Mouse (Mus musculus) fat pad, adult 2 months (tissue): Measurements from ENCODE around the gene Mysm1.

Experiments used
- DNase-seq: peaks from one replicate; pipeline ENCODE4 v3.0.0-alpha.2; 2011; ENCODE audit warnings: low read depth, low spot score; ENCODE audit errors: extremely low read depth

Gene Mysm1

GRCm38 (mm10) chr4:94978590-94979499, at the start of gene Mysm1:
Gene Mysm1 (minus strand): TSS chr4:94979100.
- DNase-seq: peak; percentile 5

- DNase-seq: no peak
Measured at GRCm38 (mm10) chr4:95025847-95026600, 47.1 kb upstream of the Mysm1 start.

GRCm38 (mm10) chr4:95023350-95023953, 44.6 kb upstream of the Mysm1 start:
- DNase-seq: no peak

GRCm38 (mm10) chr4:95021649-95022637, 43.0 kb upstream of the Mysm1 start:
- DNase-seq: no peak

DNA sequence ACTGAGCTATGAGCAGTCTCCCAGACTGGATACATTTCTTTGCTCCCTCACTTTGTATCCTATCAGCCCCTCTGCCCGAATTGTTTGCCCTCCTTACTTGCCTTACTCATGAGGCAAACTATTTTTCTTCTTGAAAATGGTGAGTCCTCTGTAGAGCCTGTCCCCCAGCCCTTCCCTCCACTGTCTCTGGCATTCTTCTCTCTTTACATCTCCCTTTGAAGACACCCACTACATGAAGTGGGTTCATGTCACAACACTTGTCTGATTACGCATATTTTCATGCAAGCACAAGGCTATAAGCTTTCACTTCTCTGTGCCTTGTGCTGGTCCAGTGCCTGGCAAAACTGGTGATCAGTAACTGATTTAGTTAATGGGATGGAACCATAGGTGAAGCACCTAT, 41.3 kb upstream of the Mysm1 start:
- no peak for DNase-seq

DNA sequence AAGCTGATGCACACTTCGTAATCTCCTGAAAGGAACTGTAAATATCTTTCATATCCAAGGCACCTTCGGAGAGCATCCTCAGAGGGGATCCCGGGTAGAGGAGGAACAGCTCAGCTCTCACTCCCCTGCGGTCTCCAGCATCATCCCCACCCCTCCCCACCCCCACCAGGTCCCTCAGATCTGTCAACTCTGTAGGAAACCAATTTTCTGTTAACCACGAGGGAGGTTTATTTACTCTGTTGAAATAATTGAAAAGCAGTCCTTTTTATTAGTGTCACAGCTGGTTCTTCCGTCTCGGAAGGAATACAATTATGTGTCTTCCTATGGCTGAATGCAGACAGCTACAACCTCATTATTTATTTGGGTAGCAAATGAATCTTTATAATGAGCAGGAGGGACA, 39.3 kb upstream of the Mysm1 start:
- no peak for DNase-seq

DNA sequence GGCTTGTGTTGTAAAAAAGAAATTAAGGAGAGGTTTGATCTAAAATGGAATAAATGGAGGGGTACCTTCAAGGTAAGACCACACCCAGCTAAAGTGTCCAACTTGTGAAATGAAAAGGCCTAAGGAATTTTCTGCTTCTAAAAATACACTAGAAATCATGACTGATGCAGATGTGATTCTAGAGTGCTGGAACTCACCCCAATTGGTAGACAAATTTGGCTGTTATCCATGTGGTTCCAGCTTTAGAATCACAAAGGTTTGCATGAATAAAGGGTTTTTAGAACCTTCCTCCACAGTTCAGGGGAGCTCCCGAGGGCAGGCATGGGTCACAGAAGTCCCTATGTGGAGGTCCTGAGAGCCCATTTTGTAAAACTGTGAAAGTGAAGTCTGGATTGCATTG, 33.8 kb upstream of the Mysm1 start:
- no peak for DNase-seq

DNA sequence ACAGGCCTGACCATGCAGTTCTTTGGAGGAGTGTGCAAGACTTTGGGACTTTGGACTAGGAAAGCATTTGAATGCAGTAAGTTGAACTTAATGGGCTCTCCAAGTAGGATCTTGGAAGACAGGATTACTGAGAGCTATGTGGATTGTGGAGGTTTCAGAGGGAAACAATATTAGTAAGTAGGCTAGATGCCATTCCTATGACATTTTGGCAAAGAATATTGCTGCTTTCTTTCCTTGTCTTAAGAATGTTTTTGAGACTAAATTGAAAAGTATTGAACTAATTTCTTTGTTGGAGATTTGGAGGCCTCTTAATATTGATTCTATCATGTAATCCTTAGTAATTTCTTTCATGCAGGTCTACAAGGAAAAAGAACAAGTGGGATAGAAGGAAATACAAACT, 33.4 kb upstream of the Mysm1 start:
- no peak for DNase-seq

DNA sequence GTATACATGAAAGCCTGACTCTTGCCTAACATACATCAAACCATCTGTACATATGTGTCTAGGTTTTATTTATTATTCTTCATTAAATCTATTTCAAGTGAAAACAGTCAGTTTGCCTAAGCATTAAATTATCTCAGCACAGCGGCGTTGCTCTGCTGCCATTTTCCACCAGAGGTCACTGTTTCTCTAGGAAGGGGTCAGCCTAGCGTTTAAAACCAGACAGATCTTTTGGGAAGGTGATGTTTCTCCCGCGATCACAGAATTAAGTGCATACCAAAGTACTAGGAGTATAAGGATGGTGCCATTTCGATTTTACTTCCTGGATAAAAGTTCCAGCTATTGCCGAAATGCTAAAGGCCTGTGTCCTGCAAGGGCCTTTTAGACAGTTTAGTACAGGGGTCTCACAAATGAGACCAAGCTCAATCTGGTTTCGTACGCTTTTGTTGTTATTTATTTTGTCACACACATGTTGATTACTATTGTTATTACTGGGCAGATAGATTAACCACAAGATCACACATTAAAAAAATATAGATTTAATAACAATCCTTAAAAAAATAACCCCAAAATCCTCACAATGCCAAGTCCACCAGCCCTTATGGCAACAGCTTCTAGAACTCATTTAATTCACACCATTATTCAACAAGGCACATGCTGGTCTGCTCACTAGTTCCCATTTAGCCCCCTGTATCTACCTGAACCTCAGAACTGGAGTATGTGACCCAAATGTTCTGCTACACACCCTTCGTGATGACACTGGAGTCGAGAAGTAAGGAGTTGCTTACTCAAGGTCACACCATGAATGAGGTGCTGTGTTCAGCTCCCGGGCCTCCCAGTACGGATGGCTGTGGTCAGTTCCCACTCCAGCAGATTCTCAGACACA, 29.5 kb upstream of the Mysm1 start:
- DNase-seq: no peak

DNA sequence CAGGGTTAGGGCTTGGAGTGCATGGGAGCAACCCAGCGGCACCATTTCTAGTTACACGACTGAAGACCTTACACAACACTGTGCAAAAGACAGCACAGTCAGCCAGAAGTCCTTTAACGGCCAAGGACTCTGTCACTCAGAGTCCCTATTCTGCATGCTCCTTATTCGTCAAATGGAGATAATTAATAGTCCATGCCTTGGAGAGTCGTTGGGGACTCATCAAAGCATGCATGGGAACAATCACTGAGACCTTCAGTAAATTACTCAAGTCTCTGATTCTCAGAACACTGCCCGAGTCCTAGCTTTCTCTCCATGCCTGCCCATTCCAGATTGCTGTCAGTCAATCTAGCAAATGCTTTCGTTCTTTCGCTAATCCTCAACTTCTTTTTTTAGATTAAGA, 28.9 kb upstream of the Mysm1 start:
- no peak for DNase-seq

GRCm38 (mm10) chr4:95005251-95005830, 26.4 kb upstream of the Mysm1 start:
- DNase-seq: no peak

DNA sequence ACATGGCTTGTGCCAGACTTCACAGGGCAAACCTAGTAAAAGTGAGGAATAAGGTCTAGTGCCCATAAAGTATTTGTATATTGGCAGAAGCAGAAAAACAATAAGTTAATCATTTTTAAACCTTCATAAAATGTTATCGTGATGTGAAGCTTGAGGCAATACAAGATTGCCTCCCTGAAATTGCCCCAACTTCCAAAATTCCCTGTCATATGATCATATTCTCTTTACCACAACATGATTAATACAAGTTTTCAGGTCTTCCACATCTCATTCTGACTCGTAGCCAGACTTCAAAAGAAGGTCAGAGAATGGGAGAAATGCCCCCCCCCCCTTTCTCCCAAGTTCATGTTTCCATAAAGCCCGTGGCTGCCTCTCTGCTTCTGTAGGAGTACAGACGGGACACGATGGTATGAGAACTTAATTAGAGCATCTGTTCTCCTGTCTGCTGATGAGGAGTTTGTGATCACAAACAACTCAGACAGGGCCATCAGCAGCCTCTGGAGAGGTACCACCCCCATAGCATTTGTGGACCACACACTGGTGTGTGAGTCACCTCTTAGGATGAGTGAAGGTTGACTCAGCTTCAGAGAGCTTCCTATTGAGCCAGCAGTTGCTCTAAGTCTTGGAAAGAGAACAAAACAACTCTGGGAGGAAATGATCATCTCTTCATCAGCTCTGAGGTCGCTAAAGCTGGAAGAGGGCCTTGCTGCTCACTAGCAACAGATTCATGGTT, 22.3 kb upstream of the Mysm1 start:
- DNase-seq: no peak

DNA sequence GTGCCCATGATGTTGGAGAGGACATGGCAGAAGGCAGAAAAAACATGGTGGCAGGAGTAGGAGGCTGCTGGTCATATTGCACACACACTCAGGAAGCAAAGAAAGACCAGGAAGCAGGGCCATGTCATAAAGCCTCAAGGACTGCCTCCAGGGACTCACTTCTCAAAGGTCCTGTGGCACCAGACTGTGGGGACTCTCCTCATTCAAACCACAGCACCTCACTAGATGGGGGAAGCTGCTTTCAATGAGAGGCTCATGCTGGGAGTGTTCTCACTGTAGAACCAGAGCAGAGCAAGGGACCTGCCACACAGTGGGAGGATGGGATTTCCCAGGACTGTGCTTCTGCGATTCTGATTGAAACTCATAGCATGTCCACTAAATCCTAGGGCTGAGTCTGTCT, 21.2 kb upstream of the Mysm1 start:
- no peak for DNase-seq

DNA sequence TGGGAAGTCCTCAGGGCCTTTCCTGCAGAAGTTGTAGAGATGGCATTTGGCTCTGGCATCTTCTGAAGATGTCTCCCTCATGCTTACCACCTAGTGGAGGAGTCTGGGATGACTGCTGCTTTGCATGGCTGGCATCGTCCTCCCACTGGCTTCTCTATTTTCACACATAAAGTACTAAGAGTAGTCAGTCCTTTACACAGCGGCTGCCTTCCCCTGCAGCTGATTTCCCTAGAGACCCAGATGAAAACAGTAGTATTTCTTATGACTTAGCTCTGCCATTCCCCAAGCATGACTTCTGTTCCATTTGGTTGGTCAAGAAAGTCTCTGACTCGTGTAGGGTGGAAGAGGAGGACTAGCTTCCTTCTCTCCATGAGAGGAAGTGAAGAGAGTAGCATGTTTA, 20.3 kb upstream of the Mysm1 start:
- no peak for DNase-seq

GRCm38 (mm10) chr4:94995862-94996261, 17.0 kb upstream of the Mysm1 start:
- no peak for DNase-seq

DNA sequence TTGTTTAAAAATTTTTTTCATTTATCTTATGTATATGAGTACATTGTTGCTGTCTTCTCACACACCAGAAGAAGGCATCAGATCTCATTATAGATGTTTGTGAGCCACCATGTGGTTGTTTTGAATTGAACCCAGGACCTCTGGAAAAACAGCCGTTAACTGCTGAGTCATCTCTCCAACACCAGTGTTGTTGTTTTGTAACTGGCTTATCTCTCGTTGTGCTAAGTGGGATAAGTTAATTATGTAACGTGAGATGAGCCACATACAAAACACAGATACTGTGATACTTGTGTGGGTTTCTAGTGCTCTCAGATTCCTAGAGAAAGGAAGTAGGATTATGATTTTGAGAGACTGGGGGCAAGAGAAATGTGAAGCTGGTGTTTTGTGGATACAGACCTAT, 11.3 kb upstream of the Mysm1 start:
- no peak for DNase-seq

- no peak for DNase-seq
Measured at GRCm38 (mm10) chr4:94987725-94988124, 8.8 kb upstream of the Mysm1 start.

GRCm38 (mm10) chr4:94979500-94979915, 608 bp upstream of the Mysm1 start:
- no peak for DNase-seq

DNA sequence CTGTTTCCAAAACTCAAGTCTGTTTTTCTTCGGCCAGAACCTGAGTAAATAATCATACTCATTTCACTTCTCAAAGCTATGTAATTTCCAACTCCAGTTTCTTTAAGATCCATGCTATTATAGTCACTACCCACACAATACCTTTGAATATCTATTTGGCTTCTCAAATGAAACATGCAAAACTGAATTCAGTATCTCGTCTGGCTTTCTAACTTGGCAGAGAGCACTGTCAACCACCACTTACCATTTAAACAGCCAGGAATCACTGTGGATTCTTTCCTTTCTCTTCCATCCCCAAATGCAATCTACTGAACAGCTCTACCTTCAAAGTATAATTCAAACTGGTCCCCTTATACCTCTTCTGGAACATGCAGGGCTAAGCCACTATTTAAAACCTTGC, 5.6 kb downstream of the Mysm1 start:
- DNase-seq: no peak
